Mouse (Mus musculus): Measurements from ENCODE around the gene Cpd. TPM values are rescaled to one million over a fixed set of nuclear protein-coding genes. Genes with fewer than 3 reads are reported as not detected.

Cpd gene
- 17.5 and 20.9 TPM in 2 replicates for polyA plus RNA-seq (2014; fragmentation: Nextera tagmentation; extraction: Ambion mirVana)

DNA sequence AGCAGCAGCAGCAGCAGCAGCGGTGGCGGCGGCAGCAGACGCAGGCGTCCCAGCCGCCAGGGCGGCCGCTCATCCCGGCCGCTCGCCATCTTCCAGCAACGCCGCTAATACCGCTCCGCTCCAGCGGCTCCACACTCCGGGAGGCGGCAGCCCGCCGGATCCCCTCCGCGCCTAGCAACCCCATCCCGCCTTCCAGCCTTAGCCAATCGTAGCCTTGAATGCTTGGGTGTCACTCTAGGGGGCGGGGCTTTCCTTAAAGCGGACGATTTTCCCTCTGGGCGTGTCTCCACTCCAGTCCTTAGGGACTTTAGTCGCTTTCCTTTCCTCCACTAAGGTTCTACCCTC, at the start of gene Cpd:
Gene Cpd (minus strand): TSS at position 141 of the 345 bp plus-strand sequence.
- Histone ChIP-seq H3K4me3 (ENCODE audit: low read depth, low read length) (peak within 1 kb of the TSS; percentile 69), H3K9me3 (ENCODE audit: control insufficient read depth, low read length) (no peaks in the 10 kb centered on the region), H3K9ac (ENCODE audit: low read length) (peak within 1 kb of the TSS; percentile 71), H3K27ac (ENCODE audit: low read depth) (peak within 1 kb of the TSS; percentile 79), H3K36me3 (ENCODE audit: control insufficient read depth, insufficient read depth, low read length) (no peaks in the 10 kb centered on the region), H3K27me3 (replicated peaks; ENCODE audit: control insufficient read depth, insufficient read depth, low read length) (no peaks in the 10 kb centered on the region), H3K4me1 (replicated peaks; ENCODE audit: control insufficient read depth, insufficient read depth, low read length) (peaks cover 27% of the 10 kb centered on the region), H3K4me2 (ENCODE audit: low read length) (peak within 1 kb of the TSS; percentile 90)
- ATAC-seq (replicated peaks; ENCODE audit: low FRiP score, low TSS enrichment, low read depth) (peak; percentile 100), DNase-seq (ENCODE audit: low spot score) (peak; percentile 96)
- 1% methylated on average over 28 of the region's 29 CpGs for WGBS

DNA sequence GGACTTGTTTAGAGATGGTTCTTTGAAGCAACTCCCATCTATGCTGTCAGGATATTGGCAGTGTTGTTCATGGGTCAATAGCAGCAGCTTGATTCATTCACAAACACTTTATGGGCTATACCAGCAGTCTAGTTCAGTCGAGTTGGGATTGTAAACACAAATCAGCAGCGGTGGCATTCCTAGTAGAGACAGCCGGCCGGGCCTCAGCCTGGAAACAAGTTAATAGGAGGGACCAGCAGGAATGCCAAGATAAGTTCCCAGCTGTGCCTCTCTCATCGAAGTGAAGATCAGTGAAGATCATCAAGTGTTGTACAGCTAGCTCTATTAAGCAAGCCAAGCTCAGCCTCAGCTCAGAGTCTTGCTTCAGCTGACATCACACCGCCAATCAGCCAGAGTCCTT, 49.5 kb upstream of the Cpd start:
- Histone ChIP-seq H3K4me2 (ENCODE audit: low read length) (no peak overlapping the region), H3K4me1 (replicated peaks; ENCODE audit: control insufficient read depth, insufficient read depth, low read length) (peaks cover 10% of the 10 kb centered on the region), H3K36me3 (ENCODE audit: control insufficient read depth, insufficient read depth, low read length) (no peaks in the 10 kb centered on the region), H3K27me3 (replicated peaks; ENCODE audit: control insufficient read depth, insufficient read depth, low read length) (no peaks in the 10 kb centered on the region), H3K4me3 (ENCODE audit: low read depth, low read length) (no peak overlapping the region), H3K9me3 (ENCODE audit: control insufficient read depth, low read length) (no peaks in the 10 kb centered on the region), H3K9ac (ENCODE audit: low read length) (no peak overlapping the region), H3K27ac (ENCODE audit: low read depth) (no peak overlapping the region)
- ATAC-seq (replicated peaks; ENCODE audit: low FRiP score, low TSS enrichment, low read depth) (no peak), DNase-seq (ENCODE audit: low spot score) (no peak)
- WGBS: 35% methylated on average over 6 of the region's 6 CpGs

DNA sequence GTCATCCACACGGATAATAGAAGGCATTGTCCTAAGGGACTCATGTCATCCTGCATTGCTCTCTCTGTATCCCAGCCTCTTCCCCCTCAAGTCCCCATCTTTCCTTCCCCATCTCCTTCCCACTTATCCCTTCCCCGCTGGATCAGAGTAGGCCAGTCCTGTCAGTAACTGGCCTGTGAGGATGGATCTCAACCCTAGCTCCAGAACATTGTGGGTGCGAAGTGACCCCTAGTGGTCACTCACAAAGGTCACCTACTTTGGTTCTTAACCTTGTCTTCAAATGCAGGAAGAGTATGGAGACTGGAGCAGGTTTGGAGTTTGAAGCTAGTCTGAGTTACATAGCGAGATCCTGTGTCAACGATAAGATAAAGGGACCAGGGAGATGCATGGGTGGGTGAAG, 47.4 kb upstream of the Cpd start:
- peak; percentile 66 for DNase-seq (ENCODE audit: low spot score)
- peaks cover 10% of the 10 kb centered on the region for H3K4me1 ChIP-seq (replicated peaks; ENCODE audit: control insufficient read depth, insufficient read depth, low read length)
- no peaks in the 10 kb centered on the region for H3K9me3 ChIP-seq (ENCODE audit: control insufficient read depth, low read length)
- no peaks in the 10 kb centered on the region for H3K27me3 ChIP-seq (replicated peaks; ENCODE audit: control insufficient read depth, insufficient read depth, low read length)
- H3K9ac ChIP-seq (ENCODE audit: low read length): no peak overlapping the region
- H3K4me2 ChIP-seq (ENCODE audit: low read length): no peak overlapping the region; the same call in 1 of the 2 replicates
- 0 out of 2 replicates have a peak, but pooled peaks have one; percentile 51 for ATAC-seq (replicated peaks; ENCODE audit: low FRiP score, low TSS enrichment, low read depth)
- H3K36me3 ChIP-seq (ENCODE audit: control insufficient read depth, insufficient read depth, low read length): no peaks in the 10 kb centered on the region
- WGBS: 27% methylated on average over 5 of the region's 5 CpGs
- no peak overlapping the region for H3K4me3 ChIP-seq (ENCODE audit: low read depth, low read length)
- H3K27ac ChIP-seq (ENCODE audit: low read depth): no peak overlapping the region

DNA sequence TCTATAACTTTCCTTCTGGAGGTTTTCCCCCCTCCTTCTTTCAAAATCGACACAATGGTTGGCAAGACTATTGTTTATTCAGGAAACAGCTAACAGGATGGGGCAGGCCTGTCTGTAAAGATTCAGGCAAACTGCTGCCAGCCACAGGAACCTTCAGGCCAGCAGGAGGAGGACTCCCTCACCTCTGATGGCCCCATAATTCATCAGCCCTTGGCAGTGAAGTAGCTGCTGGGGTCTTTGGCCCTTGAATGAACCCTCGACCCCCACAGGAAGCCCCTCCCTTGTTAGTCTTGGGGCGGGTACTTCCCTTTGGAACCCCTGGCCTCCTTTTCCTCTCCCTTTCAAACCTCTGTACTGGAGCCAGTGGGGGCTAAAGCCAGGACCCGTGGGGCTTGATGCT, 46.8 kb upstream of the Cpd start:
- ATAC-seq (replicated peaks; ENCODE audit: low FRiP score, low TSS enrichment, low read depth): no peak
- Histone ChIP-seq H3K4me3 (ENCODE audit: low read depth, low read length) (no peak overlapping the region), H3K4me1 (replicated peaks; ENCODE audit: control insufficient read depth, insufficient read depth, low read length) (peaks cover 10% of the 10 kb centered on the region), H3K9ac (ENCODE audit: low read length) (no peak overlapping the region), H3K36me3 (ENCODE audit: control insufficient read depth, insufficient read depth, low read length) (no peaks in the 10 kb centered on the region), H3K27me3 (replicated peaks; ENCODE audit: control insufficient read depth, insufficient read depth, low read length) (no peaks in the 10 kb centered on the region), H3K27ac (ENCODE audit: low read depth) (no peak overlapping the region), H3K4me2 (ENCODE audit: low read length) (peak overlapping the region; percentile 5; the same call in 1 of the 2 replicates), H3K9me3 (ENCODE audit: control insufficient read depth, low read length) (no peaks in the 10 kb centered on the region)
- 4% methylated on average over 4 of the region's 4 CpGs for WGBS
- DNase-seq (ENCODE audit: low spot score): no peak

DNA sequence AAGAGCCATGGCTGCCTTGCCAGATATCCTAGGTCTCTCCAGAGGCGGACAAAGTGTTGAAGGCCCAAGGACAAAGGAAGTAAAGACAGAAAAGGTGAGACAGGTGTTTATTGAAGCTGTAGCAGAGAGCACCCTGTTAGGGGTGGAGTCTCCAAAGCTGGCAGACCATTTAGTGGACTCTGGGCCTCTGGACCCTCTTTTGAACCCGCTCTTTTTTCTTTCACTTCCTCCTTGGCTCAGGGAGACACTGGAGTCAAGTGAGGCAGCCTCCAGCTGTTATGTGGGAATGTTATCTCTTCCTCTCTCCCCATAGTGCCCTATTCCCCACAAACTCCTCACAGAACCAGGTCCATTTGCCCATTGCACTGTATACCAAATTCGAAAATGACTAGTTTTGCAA, 46.2 kb upstream of the Cpd start:
- no peak for ATAC-seq (replicated peaks; ENCODE audit: low FRiP score, low TSS enrichment, low read depth)
- H3K36me3 ChIP-seq (ENCODE audit: control insufficient read depth, insufficient read depth, low read length): no peaks in the 10 kb centered on the region
- peaks cover 10% of the 10 kb centered on the region for H3K4me1 ChIP-seq (replicated peaks; ENCODE audit: control insufficient read depth, insufficient read depth, low read length)

DNA sequence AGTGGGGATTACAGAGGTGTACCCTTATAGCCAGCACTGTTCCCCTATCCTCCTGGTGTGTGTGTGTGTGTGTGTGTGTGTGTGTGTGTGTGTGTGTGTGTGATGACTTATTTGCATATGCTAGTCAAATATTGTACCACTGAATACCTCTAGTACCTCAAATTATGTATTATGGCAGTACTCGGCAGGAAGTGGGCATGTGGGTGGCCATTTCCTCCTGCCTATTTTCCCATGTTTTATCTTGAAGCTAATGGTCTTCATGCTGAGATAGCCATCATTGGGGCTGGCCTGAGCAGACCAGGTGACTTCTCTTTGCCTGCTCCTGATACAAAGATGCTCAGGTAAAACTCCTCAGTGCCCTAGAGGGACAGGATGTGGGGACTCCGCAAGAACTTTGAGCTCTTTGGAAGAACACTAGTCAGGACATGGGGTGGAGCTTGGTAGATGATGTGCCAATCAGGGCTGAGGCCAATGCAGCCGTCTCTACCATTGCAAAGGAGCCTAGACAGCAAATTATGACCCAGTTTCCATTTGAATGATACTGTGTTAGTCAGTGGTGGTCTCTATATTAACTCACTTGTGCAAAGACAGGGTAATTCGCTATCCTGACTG, 45.0 kb upstream of the Cpd start:
- H3K27me3 ChIP-seq (replicated peaks; ENCODE audit: control insufficient read depth, insufficient read depth, low read length): no peaks in the 10 kb centered on the region
- no peak overlapping the region for H3K4me2 ChIP-seq (ENCODE audit: low read length)
- ATAC-seq (replicated peaks; ENCODE audit: low FRiP score, low TSS enrichment, low read depth) (no peak), DNase-seq (ENCODE audit: low spot score) (no peak)
- H3K4me3 ChIP-seq (ENCODE audit: low read depth, low read length): no peak overlapping the region
- 84% methylated on average over 4 of the region's 4 CpGs for WGBS
- no peaks in the 10 kb centered on the region for H3K9me3 ChIP-seq (ENCODE audit: control insufficient read depth, low read length)
- peaks cover 6% of the 10 kb centered on the region; the same call in 1 of the 2 replicates for H3K4me1 ChIP-seq (replicated peaks; ENCODE audit: control insufficient read depth, insufficient read depth, low read length)
- H3K36me3 ChIP-seq (ENCODE audit: control insufficient read depth, insufficient read depth, low read length): no peaks in the 10 kb centered on the region
- no peak overlapping the region for H3K9ac ChIP-seq (ENCODE audit: low read length)
- H3K27ac ChIP-seq (ENCODE audit: low read depth): no peak overlapping the region

More for the DNA sequence above, 46.2 kb upstream of the Cpd start:
- no peak for DNase-seq (ENCODE audit: low spot score)
- Histone ChIP-seq H3K4me2 (ENCODE audit: low read length) (no peak overlapping the region), H3K27me3 (replicated peaks; ENCODE audit: control insufficient read depth, insufficient read depth, low read length) (no peaks in the 10 kb centered on the region), H3K9ac (ENCODE audit: low read length) (no peak overlapping the region), H3K4me3 (ENCODE audit: low read depth, low read length) (no peak overlapping the region), H3K9me3 (ENCODE audit: control insufficient read depth, low read length) (no peaks in the 10 kb centered on the region), H3K27ac (ENCODE audit: low read depth) (no peak overlapping the region)
- 76% methylated on average over 3 of the region's 3 CpGs for WGBS

DNA sequence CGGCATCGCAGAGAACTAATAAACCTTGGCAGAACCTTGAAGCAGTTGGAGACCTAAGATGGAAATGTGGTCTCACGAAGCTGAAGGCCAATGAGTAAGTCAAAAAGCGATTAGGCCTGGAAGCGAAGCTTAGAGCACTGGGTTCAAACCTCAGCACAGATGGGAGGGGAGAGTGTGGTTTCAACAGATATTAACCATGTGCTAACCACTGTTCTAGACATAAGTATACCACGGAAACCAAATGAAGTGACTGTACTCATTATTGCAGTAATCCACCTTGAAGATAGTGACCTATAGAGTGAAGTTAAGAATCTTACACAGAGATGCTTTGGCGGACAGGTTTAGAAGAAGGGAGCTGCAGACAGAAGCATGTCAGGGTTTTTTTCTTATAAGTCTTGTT, 44.4 kb upstream of the Cpd start:
- H3K9ac ChIP-seq (ENCODE audit: low read length): no peak overlapping the region
- peaks cover 6% of the 10 kb centered on the region; the same call in 1 of the 2 replicates for H3K4me1 ChIP-seq (replicated peaks; ENCODE audit: control insufficient read depth, insufficient read depth, low read length)
- H3K27me3 ChIP-seq (replicated peaks; ENCODE audit: control insufficient read depth, insufficient read depth, low read length): no peaks in the 10 kb centered on the region
- no peak overlapping the region for H3K4me2 ChIP-seq (ENCODE audit: low read length)
- no peaks in the 10 kb centered on the region for H3K36me3 ChIP-seq (ENCODE audit: control insufficient read depth, insufficient read depth, low read length)
- no peaks in the 10 kb centered on the region for H3K9me3 ChIP-seq (ENCODE audit: control insufficient read depth, low read length)
- H3K27ac ChIP-seq (ENCODE audit: low read depth): no peak overlapping the region
- ATAC-seq (replicated peaks; ENCODE audit: low FRiP score, low TSS enrichment, low read depth): no peak
- no peak overlapping the region for H3K4me3 ChIP-seq (ENCODE audit: low read depth, low read length)
- 92% methylated on average over 7 of the region's 7 CpGs for WGBS
- DNase-seq (ENCODE audit: low spot score): no peak

DNA sequence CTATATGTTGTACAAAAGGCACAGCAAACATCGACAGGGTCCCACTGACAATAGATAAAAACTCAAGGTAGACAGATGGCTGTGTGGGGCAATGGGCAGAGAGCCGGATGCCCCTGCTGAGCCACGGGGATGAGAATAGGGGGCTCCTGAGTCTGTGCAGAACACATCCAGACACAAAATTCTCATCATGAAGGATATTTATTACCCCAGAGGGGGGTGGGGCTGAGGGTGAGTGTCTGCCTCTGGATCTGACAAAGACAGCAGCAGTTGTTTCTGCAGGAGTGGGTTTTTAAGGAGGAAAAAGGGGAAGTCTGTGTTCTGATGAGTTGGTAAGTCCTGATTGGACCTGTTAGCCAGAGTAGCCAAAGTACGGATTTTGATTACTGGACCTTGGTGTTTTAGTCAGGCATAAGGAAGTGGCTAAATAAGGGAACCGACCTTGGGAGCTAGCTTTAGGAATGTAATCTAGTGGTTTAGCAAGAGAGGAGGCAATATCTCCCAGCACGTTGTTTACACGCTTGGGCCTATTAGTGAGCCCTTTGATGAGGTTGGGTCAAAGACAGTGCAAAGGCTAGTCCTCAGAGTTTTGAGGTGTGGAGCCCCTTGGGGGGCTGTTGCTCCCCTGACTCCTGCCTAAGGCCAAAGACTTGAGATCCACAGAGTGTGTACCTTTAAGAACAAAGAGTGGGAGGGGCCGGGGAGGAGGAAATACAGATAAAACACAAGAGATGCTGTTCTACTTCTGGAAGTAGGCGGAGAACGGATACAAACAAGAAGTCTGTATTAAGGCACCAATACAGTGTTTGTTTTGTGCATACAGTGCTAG, 42.7 kb upstream of the Cpd start:
- 0 out of 2 replicates have a peak overlapping the region, but pooled peaks have one; percentile 39 for H3K27ac ChIP-seq (ENCODE audit: low read depth)
- WGBS: 23% methylated on average over 10 of the region's 10 CpGs
- DNase-seq (ENCODE audit: low spot score): peak; percentile 63

More for the DNA sequence above, 42.7 kb upstream of the Cpd start:
- ATAC-seq (replicated peaks; ENCODE audit: low FRiP score, low TSS enrichment, low read depth): no peak; the same call in 1 of the 2 replicates
- Histone ChIP-seq H3K36me3 (ENCODE audit: control insufficient read depth, insufficient read depth, low read length) (no peaks in the 10 kb centered on the region), H3K4me2 (ENCODE audit: low read length) (peak overlapping the region; percentile 3; the same call in 1 of the 2 replicates), H3K4me3 (ENCODE audit: low read depth, low read length) (no peak overlapping the region), H3K9ac (ENCODE audit: low read length) (no peak overlapping the region), H3K4me1 (replicated peaks; ENCODE audit: control insufficient read depth, insufficient read depth, low read length) (peaks cover 6% of the 10 kb centered on the region; the same call in 1 of the 2 replicates), H3K27me3 (replicated peaks; ENCODE audit: control insufficient read depth, insufficient read depth, low read length) (no peaks in the 10 kb centered on the region), H3K9me3 (ENCODE audit: control insufficient read depth, low read length) (no peaks in the 10 kb centered on the region)
